Mouse (Mus musculus): ENCODE measurements around the gene Grm8. TPM values are rescaled to one million over a fixed set of nuclear protein-coding genes. Genes with fewer than 3 reads are reported as not detected.

Grm8 gene
- polyA plus RNA-seq, 1 experiment from 2014 or later, result not detected

GRCm38 (mm10) chr6:28075534-28075933 lies 59.4 kb downstream of the Grm8 start:
- Histone ChIP-seq H3K27ac (ENCODE audit: low read depth) (no peak overlapping the region), H3K4me2 (ENCODE audit: low read depth, low read length) (no peak overlapping the region), H3K9me3 (ENCODE audit: low read length) (no peaks in the 10 kb centered on the region), H3K27me3 (ENCODE audit: insufficient read depth, low read length) (no peaks in the 10 kb centered on the region), H3K36me3 (replicated peaks; ENCODE audit: insufficient read depth, low read length) (no peaks in the 10 kb centered on the region), H3K9ac (replicated peaks) (no peak overlapping the region), H3K4me3 (ENCODE audit: low read depth, low read length) (no peak overlapping the region), H3K4me1 (ENCODE audit: insufficient read depth) (no peaks in the 10 kb centered on the region)
- DNase-seq (no peak), ATAC-seq (no peak)
- TF ChIP-seq CTCF (IDR thresholded peaks at IDR 0.05; ENCODE audit: low read depth), result no peak
- no peak for TF ChIP-seq EP300 (IDR thresholded peaks at IDR 0.05; ENCODE audit: low read depth)
- 78% methylated on average over 3 of the region's 3 CpGs for WGBS (ENCODE audit: insufficient replicate concordance)

GRCm38 (mm10) chr6:28074470-28074869 lies 60.5 kb downstream of the Grm8 start:
- no peaks in the 10 kb centered on the region for H3K27me3 ChIP-seq (ENCODE audit: insufficient read depth, low read length)
- ATAC-seq, result no peak
- no peak overlapping the region for H3K27ac ChIP-seq (ENCODE audit: low read depth)
- no peaks in the 10 kb centered on the region for H3K9me3 ChIP-seq (ENCODE audit: low read length)
- no peak for DNase-seq
- H3K4me1 ChIP-seq (ENCODE audit: insufficient read depth), result no peaks in the 10 kb centered on the region
- H3K9ac ChIP-seq (replicated peaks), result no peak overlapping the region
- H3K36me3 ChIP-seq (replicated peaks; ENCODE audit: insufficient read depth, low read length), result no peaks in the 10 kb centered on the region
- no peak overlapping the region for H3K4me3 ChIP-seq (ENCODE audit: low read depth, low read length)
- no peak for TF ChIP-seq CTCF (IDR thresholded peaks at IDR 0.05; ENCODE audit: low read depth)
- TF ChIP-seq EP300 (IDR thresholded peaks at IDR 0.05; ENCODE audit: low read depth), result no peak
- no peak overlapping the region for H3K4me2 ChIP-seq (ENCODE audit: low read depth, low read length)
- 47% methylated on average over 3 of the region's 3 CpGs for WGBS (ENCODE audit: insufficient replicate concordance)

- DNase-seq, result no peak
- Histone ChIP-seq H3K27me3 (ENCODE audit: insufficient read depth, low read length) (no peaks in the 10 kb centered on the region), H3K4me1 (ENCODE audit: insufficient read depth) (no peaks in the 10 kb centered on the region), H3K9me3 (ENCODE audit: low read length) (no peaks in the 10 kb centered on the region), H3K4me2 (ENCODE audit: low read depth, low read length) (no peak overlapping the region), H3K4me3 (ENCODE audit: low read depth, low read length) (no peak overlapping the region), H3K36me3 (replicated peaks; ENCODE audit: insufficient read depth, low read length) (no peaks in the 10 kb centered on the region), H3K9ac (replicated peaks) (no peak overlapping the region), H3K27ac (ENCODE audit: low read depth) (no peak overlapping the region)
- ATAC-seq, result no peak
- no peak for TF ChIP-seq EP300 (IDR thresholded peaks at IDR 0.05; ENCODE audit: low read depth)
- TF ChIP-seq CTCF (IDR thresholded peaks at IDR 0.05; ENCODE audit: low read depth), result no peak
- WGBS (ENCODE audit: insufficient replicate concordance), result 69% methylated on average over 2 of the region's 2 CpGs
These were observed 83.0 kb downstream of the Grm8 start for GRCm38 (mm10) chr6:28051966-28052365.

- Histone ChIP-seq H3K36me3 (replicated peaks; ENCODE audit: insufficient read depth, low read length) (no peaks in the 10 kb centered on the region), H3K4me2 (ENCODE audit: low read depth, low read length) (no peak overlapping the region), H3K9ac (replicated peaks) (no peak overlapping the region), H3K27me3 (ENCODE audit: insufficient read depth, low read length) (no peaks in the 10 kb centered on the region), H3K4me3 (ENCODE audit: low read depth, low read length) (no peak overlapping the region), H3K4me1 (ENCODE audit: insufficient read depth) (no peaks in the 10 kb centered on the region), H3K9me3 (ENCODE audit: low read length) (no peaks in the 10 kb centered on the region), H3K27ac (ENCODE audit: low read depth) (no peak overlapping the region)
- WGBS (ENCODE audit: insufficient replicate concordance), result 81% methylated on average over 3 of the region's 3 CpGs
- TF ChIP-seq EP300 (IDR thresholded peaks at IDR 0.05; ENCODE audit: low read depth) (no peak), CTCF (IDR thresholded peaks at IDR 0.05; ENCODE audit: low read depth) (no peak)
- ATAC-seq (no peak), DNase-seq (no peak)
These were observed 92.6 kb downstream of the Grm8 start for GRCm38 (mm10) chr6:28042339-28042738.

GRCm38 (mm10) chr6:28040815-28041214 lies 94.2 kb downstream of the Grm8 start:
- H3K9ac ChIP-seq (replicated peaks), result no peak overlapping the region
- no peaks in the 10 kb centered on the region for H3K36me3 ChIP-seq (replicated peaks; ENCODE audit: insufficient read depth, low read length)
- no peaks in the 10 kb centered on the region for H3K27me3 ChIP-seq (ENCODE audit: insufficient read depth, low read length)
- no peak overlapping the region for H3K27ac ChIP-seq (ENCODE audit: low read depth)
- WGBS (ENCODE audit: insufficient replicate concordance), result 79% methylated on average over 1 of the region's 1 CpGs
- TF ChIP-seq CTCF (IDR thresholded peaks at IDR 0.05; ENCODE audit: low read depth) (no peak), EP300 (IDR thresholded peaks at IDR 0.05; ENCODE audit: low read depth) (no peak)
- no peaks in the 10 kb centered on the region for H3K4me1 ChIP-seq (ENCODE audit: insufficient read depth)
- no peak for ATAC-seq
- no peak overlapping the region for H3K4me2 ChIP-seq (ENCODE audit: low read depth, low read length)
- no peak for DNase-seq
- no peak overlapping the region for H3K4me3 ChIP-seq (ENCODE audit: low read depth, low read length)
- no peaks in the 10 kb centered on the region for H3K9me3 ChIP-seq (ENCODE audit: low read length)

- H3K4me3 ChIP-seq (ENCODE audit: low read depth, low read length), result no peak overlapping the region
- TF ChIP-seq CTCF (IDR thresholded peaks at IDR 0.05; ENCODE audit: low read depth), result no peak
- TF ChIP-seq EP300 (IDR thresholded peaks at IDR 0.05; ENCODE audit: low read depth), result no peak
- H3K9ac ChIP-seq (replicated peaks), result no peak overlapping the region
- H3K4me2 ChIP-seq (ENCODE audit: low read depth, low read length), result no peak overlapping the region
- H3K36me3 ChIP-seq (replicated peaks; ENCODE audit: insufficient read depth, low read length), result no peaks in the 10 kb centered on the region
- WGBS (ENCODE audit: insufficient replicate concordance), result 72% methylated on average over 4 of the region's 4 CpGs
- H3K9me3 ChIP-seq (ENCODE audit: low read length), result no peaks in the 10 kb centered on the region
- H3K4me1 ChIP-seq (ENCODE audit: insufficient read depth), result no peaks in the 10 kb centered on the region
- no peaks in the 10 kb centered on the region for H3K27me3 ChIP-seq (ENCODE audit: insufficient read depth, low read length)
- no peak for DNase-seq
- H3K27ac ChIP-seq (ENCODE audit: low read depth), result no peak overlapping the region
- ATAC-seq, result peak; percentile 70
These were observed 103.0 kb downstream of the Grm8 start for GRCm38 (mm10) chr6:28032006-28032405.

- Histone ChIP-seq H3K27me3 (ENCODE audit: insufficient read depth, low read length) (no peaks in the 10 kb centered on the region), H3K4me2 (ENCODE audit: low read depth, low read length) (no peak overlapping the region), H3K9ac (replicated peaks) (no peak overlapping the region), H3K4me1 (ENCODE audit: insufficient read depth) (no peaks in the 10 kb centered on the region), H3K36me3 (replicated peaks; ENCODE audit: insufficient read depth, low read length) (no peaks in the 10 kb centered on the region), H3K9me3 (ENCODE audit: low read length) (no peaks in the 10 kb centered on the region), H3K4me3 (ENCODE audit: low read depth, low read length) (no peak overlapping the region), H3K27ac (ENCODE audit: low read depth) (no peak overlapping the region)
- TF ChIP-seq CTCF (IDR thresholded peaks at IDR 0.05; ENCODE audit: low read depth) (no peak), EP300 (IDR thresholded peaks at IDR 0.05; ENCODE audit: low read depth) (no peak)
- 60% methylated on average over 1 of the region's 1 CpGs for WGBS (ENCODE audit: insufficient replicate concordance)
- ATAC-seq (no peak), DNase-seq (no peak)
These were observed 117.3 kb downstream of the Grm8 start for GRCm38 (mm10) chr6:28017653-28018052.
